Mouse (Mus musculus): Measurements from ENCODE around the gene Cd274. TPM values are rescaled to one million over a fixed set of nuclear protein-coding genes. Genes with fewer than 3 reads are reported as not detected.

Cd274 gene
- polyA plus RNA-seq (2012; rRNA removed), result 0.16 and 0.41 TPM in 2 replicates

GRCm38 (mm10) chr19:29366969-29367622 lies at the start of gene Cd274, which contains the start of gene Plgrkt:
Gene Cd274, plus strand, starts transcription at chr19:29367455.
Gene Plgrkt, minus strand, starts transcription at chr19:29367390.

GRCm38 (mm10) chr19:29325053-29325851 lies 42.0 kb upstream of the Cd274 start, which contains the start of gene Insl6:
Gene Insl6, minus strand, starts transcription at chr19:29325356.

GRCm38 (mm10) chr19:29334068-29334745 lies 33.0 kb upstream of the Cd274 start, which contains the start of gene Rln1:
Gene Rln1, minus strand, starts transcription at chr19:29334670.

GRCm38 (mm10) chr19:29410619-29411018 lies 43.4 kb downstream of the Cd274 start, which contains the start of gene Pdcd1lg2:
Gene Pdcd1lg2, plus strand, starts transcription at chr19:29410919.

Other genes starting within 250 kb of the Cd274 start
- gene Jak2, start 115.6 kb upstream of the Cd274 start, polyA plus RNA-seq (2012; rRNA removed), result 1.7 and 1.9 TPM in 2 replicates
- 0.15 TPM in 1 of 2 replicates, not detected in the other for gene Insl6, start 42.1 kb upstream of the Cd274 start, polyA plus RNA-seq (2012; rRNA removed)
- gene Rln1, start 32.8 kb upstream of the Cd274 start, polyA plus RNA-seq (2012; rRNA removed), result not detected in 2 replicates
- gene Plgrkt, start 65 bp upstream of the Cd274 start, polyA plus RNA-seq (2012; rRNA removed), result 6.8 and 12.4 TPM in 2 replicates
- not detected in 2 replicates for gene Pdcd1lg2, start 43.5 kb downstream of the Cd274 start, polyA plus RNA-seq (2012; rRNA removed)
- gene Ric1, start 154.8 kb downstream of the Cd274 start, polyA plus RNA-seq (2012; rRNA removed), result 1.9 and 2.3 TPM in 2 replicates